Mouse (Mus musculus) hindbrain, postnatal 0 days (tissue): Measurements from ENCODE around the gene Inppl1. TPM values are rescaled to one million over a fixed set of nuclear protein-coding genes. Genes with fewer than 3 reads are reported as not detected.

Source experiments
- ATAC-seq: fragments of 200-750 bp; cut with Nextera tagmentation; 2 replicates; pipeline ENCODE4 v1.8.0; 2017; ENCODE audit warnings: mild to moderate bottlenecking, moderate TSS enrichment, moderate library complexity
- DNase-seq: peaks from one replicate; pipeline ENCODE4 v3.0.0-alpha.2; 2015; ENCODE audit warnings: low spot score
- H3K27ac ChIP-seq: fragments of 300-500 bp; sonication (generic); 2 replicates; pipeline ENCODE4 v1.5.1; 2014; ENCODE audit warnings: mild to moderate bottlenecking
- H3K27me3 ChIP-seq: fragments of 300-500 bp; sonication (generic); 2 replicates; pipeline ENCODE4 v1.6.1; 2014; ENCODE audit warnings: low read length, mixed read lengths; ENCODE audit not compliant: insufficient read depth
- H3K36me3 ChIP-seq: fragments of 300-500 bp; sonication (generic); 2 replicates; pipeline ENCODE4 v1.6.1; 2014; ENCODE audit warnings: low read length, mixed read lengths; ENCODE audit not compliant: insufficient read depth
- H3K4me1 ChIP-seq: fragments of 300-500 bp; sonication (generic); 2 replicates; pipeline ENCODE4 v1.6.1; 2014; ENCODE audit warnings: antibody characterized with exemption, low read length, mixed read lengths; ENCODE audit not compliant: insufficient read depth
- H3K4me2 ChIP-seq: fragments of 300-500 bp; sonication (generic); 2 replicates; pipeline ENCODE4 v1.6.1; 2014; ENCODE audit warnings: low read depth, mild to moderate bottlenecking, low read length, moderate library complexity, mixed read lengths
- H3K4me3 ChIP-seq: fragments of 300-500 bp; sonication (generic); 2 replicates; pipeline ENCODE4 v1.5.1; 2014; ENCODE audit warnings: low read length
- H3K9ac ChIP-seq: fragments of 300-500 bp; sonication (generic); replicated peaks from 2 replicates; pipeline ENCODE4 v1.6.1; 2014; ENCODE audit warnings: mild to moderate bottlenecking, low read length, moderate library complexity, mixed read lengths
- H3K9me3 ChIP-seq: fragments of 300-500 bp; sonication (generic); 2 replicates; pipeline ENCODE4 v1.6.1; 2016; ENCODE audit warnings: low read length, mixed read lengths
- CTCF ChIP-seq: IDR thresholded peaks from 2 replicates; pipeline ENCODE4 v1.5.1; 2016; ENCODE audit warnings: antibody characterized with exemption, control low read depth, low read depth
- WGBS: fragments of 180-500 bp; shearing (Covaris S2); extraction: QIAGEN DNeasy Blood & Tissue Kit; methylation state at CpG from one replicate; pipeline ENCODE4 v1.1.7; 2014; 5-methylcytosine and 5-hydroxymethylcytosine counted together
- polyA plus RNA-seq: library from polyadenylated mRNA; unstranded; fragments of >200 nt; fragmentation: Nextera tagmentation; extraction: Ambion mirVana; gene quantifications from 2 replicates; pipeline ENCODE4 v1.2.1, GENCODE M21; 2015
- total RNA-seq: library from RNA; depleted of rRNA; stranded (reverse); fragments of >200 nt; gene quantifications from 2 replicates; pipeline ENCODE4 v1.2.3, GENCODE M21; 2014

The Inppl1 gene
- total and polyA plus RNA-seq, 2 experiments from 2014 or later = 14.3 to 30.0 TPM

GRCm38 (mm10) chr7:101871296-101871695 lies 33.3 kb upstream of the Inppl1 start:
- H3K4me1 ChIP-seq = no peaks in the 10 kb centered on the region
- TF ChIP-seq CTCF = no peak
- no peak overlapping the region for H3K27ac ChIP-seq
- no peak overlapping the region for H3K4me2 ChIP-seq
- no peaks in the 10 kb centered on the region for H3K36me3 ChIP-seq
- no peaks in the 10 kb centered on the region for H3K27me3 ChIP-seq
- no peak overlapping the region for H3K4me3 ChIP-seq
- no peak for ATAC-seq
- DNase-seq = no peak
- H3K9ac ChIP-seq = no peak overlapping the region
- 76% methylated on average over 3 of the region's 3 CpGs for WGBS
- H3K9me3 ChIP-seq = no peaks in the 10 kb centered on the region

GRCm38 (mm10) chr7:101870629-101871028 lies 32.6 kb upstream of the Inppl1 start, which contains the start of gene Folr1:
TSS of gene Folr1 (minus strand) at chr7:101870788.
- ATAC-seq (no peak), DNase-seq (no peak)
- no peaks in the 10 kb centered on the region for H3K36me3 ChIP-seq
- H3K9ac ChIP-seq = no peak within 1 kb of the TSS
- H3K4me2 ChIP-seq = no peak within 1 kb of the TSS
- WGBS = 68% methylated on average over 2 of the region's 2 CpGs
- no peaks in the 10 kb centered on the region for H3K27me3 ChIP-seq
- TF ChIP-seq CTCF = no peak
- H3K9me3 ChIP-seq = no peaks in the 10 kb centered on the region
- H3K4me1 ChIP-seq = no peaks in the 10 kb centered on the region
- no peak within 1 kb of the TSS for H3K4me3 ChIP-seq
- H3K27ac ChIP-seq = no peak within 1 kb of the TSS

GRCm38 (mm10) chr7:101869163-101869500 lies 31.1 kb upstream of the Inppl1 start:
- no peak for TF ChIP-seq CTCF
- Histone ChIP-seq H3K4me2 (no peak overlapping the region), H3K27me3 (no peaks in the 10 kb centered on the region), H3K9me3 (no peaks in the 10 kb centered on the region), H3K4me3 (no peak overlapping the region), H3K27ac (peak overlapping the region; percentile 9; the same call in 1 of the 2 replicates), H3K9ac (no peak overlapping the region), H3K4me1 (no peaks in the 10 kb centered on the region), H3K36me3 (no peaks in the 10 kb centered on the region)
- ATAC-seq (0 out of 2 replicates have a peak, but pooled peaks have one; percentile 43), DNase-seq (peak; percentile 28)
- WGBS = 32% methylated on average over 7 of the region's 7 CpGs

- WGBS = 43% methylated on average over 13 of the region's 13 CpGs
- no peaks in the 10 kb centered on the region for H3K4me1 ChIP-seq
- ATAC-seq (no peak), DNase-seq (peak; percentile 20)
- no peaks in the 10 kb centered on the region for H3K36me3 ChIP-seq
- no peak for TF ChIP-seq CTCF
- H3K27me3 ChIP-seq = no peaks in the 10 kb centered on the region
- H3K4me3 ChIP-seq = no peak overlapping the region
- no peak overlapping the region for H3K9ac ChIP-seq
- peak overlapping the region; percentile 9; the same call in 1 of the 2 replicates for H3K27ac ChIP-seq
- no peak overlapping the region for H3K4me2 ChIP-seq
- H3K9me3 ChIP-seq = no peaks in the 10 kb centered on the region
Measured at GRCm38 (mm10) chr7:101868241-101869162, 30.5 kb upstream of the Inppl1 start.

- ATAC-seq (no peak), DNase-seq (no peak)
- Histone ChIP-seq H3K4me1 (no peaks in the 10 kb centered on the region), H3K9me3 (no peaks in the 10 kb centered on the region), H3K27me3 (no peaks in the 10 kb centered on the region), H3K27ac (no peak overlapping the region), H3K4me3 (no peak overlapping the region), H3K4me2 (no peak overlapping the region), H3K36me3 (no peaks in the 10 kb centered on the region), H3K9ac (no peak overlapping the region)
- WGBS = 92% methylated on average over 4 of the region's 4 CpGs
- no peak for TF ChIP-seq CTCF
Measured at GRCm38 (mm10) chr7:101867482-101867881, 29.5 kb upstream of the Inppl1 start.

- Histone ChIP-seq H3K27ac (no peak overlapping the region), H3K9me3 (no peaks in the 10 kb centered on the region), H3K4me3 (no peak overlapping the region), H3K4me2 (no peak overlapping the region), H3K9ac (no peak overlapping the region), H3K4me1 (no peaks in the 10 kb centered on the region), H3K27me3 (no peaks in the 10 kb centered on the region), H3K36me3 (no peaks in the 10 kb centered on the region)
- no peak for TF ChIP-seq CTCF
- ATAC-seq = no peak
- WGBS = 81% methylated on average over 11 of the region's 11 CpGs
- no peak for DNase-seq
Measured at GRCm38 (mm10) chr7:101866491-101867265, 28.6 kb upstream of the Inppl1 start.
